In genomic region chr16:40371291-40371690, GRCm38 (mm10) we compare ENCODE assay signal across 17 mouse cellular contexts.
"Had no signal": no experiment of that assay in that cellular context is flagged by ENCODE, and none has a peak within 500 bp of the region (broad histone marks: within the 10 kb centered on the region; RNA-seq: fewer than 3 reads in every experiment).

No protein-coding gene starts in this region.

- DNase-seq: gastrocnemius, adult 2 months; gastrocnemius, postnatal 10 days; gastrocnemius, postnatal 25 days; heart, adult 18-20 months; heart, postnatal 10 days; heart, postnatal 4 days; kidney, adult 18-20 months; kidney, adult 8-10 months; kidney, postnatal 10 days; kidney, postnatal 25 days; kidney, postnatal 4 days; liver; liver, embryonic 13.5 days had no signal

- ATAC-seq: hindbrain, embryonic 16.5 days; inflammation-experienced regulatory T-cells, adult 6 months; intestine, embryonic 15.5 days; intestine, postnatal 0 days had no signal
